Mouse (Mus musculus) hematopoietic stem cell, adult 5-6 weeks (primary cell): ENCODE measurements around the gene Aloxe3. TPM values are rescaled to one million over a fixed set of nuclear protein-coding genes. Genes with fewer than 3 reads are reported as not detected.
A peak's percentile ranks its signal among the peaks of the same experiment; 100 is the strongest.

ENCODE experiments used
- ATAC-seq, 2 experiments: fragments of 125-278 bp in 1 of 2; replicated peaks in 1 of 2; 2 replicates each; pipeline ENCODE4 v1.8.0; 2016 to 2017; ENCODE audit warnings: inconsistent platforms in 2 of 2, mild to moderate bottlenecking in 2 of 2, moderate number of reproducible peaks in 2 of 2, low read depth in 1 of 2, moderate TSS enrichment in 1 of 2; ENCODE audit not compliant: low FRiP score in 2 of 2, poor library complexity in 2 of 2, severe bottlenecking in 2 of 2, insufficient read depth in 1 of 2, low TSS enrichment in 1 of 2
- total RNA-seq: library from RNA; stranded (forward); fragments of 172-1452, 232-1000 nt; gene quantifications from 2 replicates; pipeline ENCODE4 v1.2.3, GENCODE M21; 2017

Gene Aloxe3
- total RNA-seq, 1 experiment from 2014 or later, result not detected

DNA sequence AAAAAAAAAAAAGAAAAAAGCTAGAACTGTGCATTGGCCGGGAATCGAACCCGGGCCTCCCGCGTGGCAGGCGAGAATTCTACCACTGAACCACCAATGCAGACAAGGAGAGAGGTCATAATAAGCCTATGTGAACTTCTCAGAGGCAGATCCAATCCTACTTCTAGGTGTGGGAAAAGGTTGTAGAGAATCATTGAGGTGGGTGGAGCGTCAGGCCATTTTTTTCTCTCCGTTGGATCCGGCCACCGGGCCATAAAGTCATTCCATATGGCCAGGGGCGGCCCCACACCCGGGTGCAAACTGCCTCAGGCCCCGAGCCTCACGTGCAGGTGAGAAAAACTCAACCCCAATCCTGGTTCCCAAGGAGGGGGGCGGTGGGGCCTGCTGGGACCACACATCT is 6.9 kb upstream of the Aloxe3 start:
- peak; percentile 22 to 42; a peak in 3 of 4 replicates for ATAC-seq

DNA sequence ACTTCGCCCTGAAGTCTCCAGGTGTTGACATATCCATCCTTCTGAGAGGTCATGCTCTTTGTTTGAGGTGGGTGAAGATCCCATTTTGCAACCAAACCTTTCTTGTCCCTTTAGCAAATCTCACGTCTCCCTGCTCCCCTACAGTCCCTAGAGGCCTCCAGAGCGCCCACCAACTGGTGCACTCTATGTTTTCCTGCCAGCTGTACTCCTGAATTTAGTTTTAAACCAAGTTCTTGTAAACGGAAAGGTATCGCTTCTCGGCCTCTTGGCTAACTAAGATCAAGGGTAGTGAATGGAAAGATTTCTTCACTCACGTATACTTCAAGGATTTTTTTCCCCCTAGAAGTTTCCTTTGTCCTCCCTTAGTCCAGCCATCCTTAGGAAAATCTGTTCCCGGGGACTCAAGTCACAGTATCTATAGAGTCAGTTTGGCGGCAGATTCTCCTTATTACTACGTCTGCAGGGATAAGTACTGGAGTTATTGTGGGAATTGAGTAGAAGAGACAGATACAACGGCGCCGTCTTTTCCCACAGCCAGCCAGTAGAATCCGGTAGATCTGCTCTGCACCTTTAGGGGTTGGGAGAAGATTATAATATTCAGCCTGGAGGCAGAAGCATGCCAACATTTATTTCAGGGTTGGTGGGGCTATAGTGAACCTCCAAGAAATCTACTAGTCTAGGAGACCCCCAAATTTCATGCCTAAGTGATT is 6.1 kb upstream of the Aloxe3 start:
- ATAC-seq, result no peak

DNA sequence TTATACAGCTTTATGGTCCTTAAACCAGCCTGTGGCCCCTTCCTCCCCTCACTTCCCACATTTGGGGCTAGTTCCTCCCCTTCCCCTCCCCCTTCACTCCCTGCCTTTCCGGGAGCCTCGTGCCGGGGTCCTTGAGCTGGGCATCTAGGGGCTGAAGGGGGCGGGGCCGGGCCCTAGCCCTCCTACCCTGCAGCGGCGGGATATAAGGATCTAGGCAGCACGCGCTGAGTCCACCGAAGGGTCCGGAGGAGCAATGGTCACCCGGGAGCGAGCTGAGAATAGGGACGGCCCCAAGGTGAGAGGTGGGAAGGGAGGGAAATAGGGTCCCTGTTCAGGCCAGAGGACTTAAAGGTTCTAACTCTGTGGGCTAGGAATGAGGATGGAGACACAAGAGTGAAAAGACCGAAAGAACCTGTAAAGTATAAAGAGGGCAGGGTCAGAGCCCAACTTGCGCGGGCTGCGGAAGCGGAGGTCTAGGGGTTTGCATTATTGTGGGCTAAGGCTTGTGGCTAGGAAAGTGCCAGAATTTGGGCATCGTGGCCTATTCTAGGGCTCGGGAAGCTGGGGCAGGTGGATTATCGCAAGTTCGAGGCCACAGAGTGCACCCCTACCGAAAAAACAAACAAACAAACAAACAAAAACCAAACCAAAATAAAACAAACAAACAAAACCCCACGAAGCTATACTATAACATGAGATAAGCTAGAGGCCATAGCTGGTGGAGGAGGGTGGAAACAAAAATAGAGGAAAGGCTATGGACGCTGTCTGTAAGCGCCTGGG is 5.3 kb upstream of the Aloxe3 start, which contains the start of gene Hes7:
TSS of gene Hes7 (plus strand) at position 184 of the 780 bp plus-strand sequence.
- no peak for ATAC-seq

DNA sequence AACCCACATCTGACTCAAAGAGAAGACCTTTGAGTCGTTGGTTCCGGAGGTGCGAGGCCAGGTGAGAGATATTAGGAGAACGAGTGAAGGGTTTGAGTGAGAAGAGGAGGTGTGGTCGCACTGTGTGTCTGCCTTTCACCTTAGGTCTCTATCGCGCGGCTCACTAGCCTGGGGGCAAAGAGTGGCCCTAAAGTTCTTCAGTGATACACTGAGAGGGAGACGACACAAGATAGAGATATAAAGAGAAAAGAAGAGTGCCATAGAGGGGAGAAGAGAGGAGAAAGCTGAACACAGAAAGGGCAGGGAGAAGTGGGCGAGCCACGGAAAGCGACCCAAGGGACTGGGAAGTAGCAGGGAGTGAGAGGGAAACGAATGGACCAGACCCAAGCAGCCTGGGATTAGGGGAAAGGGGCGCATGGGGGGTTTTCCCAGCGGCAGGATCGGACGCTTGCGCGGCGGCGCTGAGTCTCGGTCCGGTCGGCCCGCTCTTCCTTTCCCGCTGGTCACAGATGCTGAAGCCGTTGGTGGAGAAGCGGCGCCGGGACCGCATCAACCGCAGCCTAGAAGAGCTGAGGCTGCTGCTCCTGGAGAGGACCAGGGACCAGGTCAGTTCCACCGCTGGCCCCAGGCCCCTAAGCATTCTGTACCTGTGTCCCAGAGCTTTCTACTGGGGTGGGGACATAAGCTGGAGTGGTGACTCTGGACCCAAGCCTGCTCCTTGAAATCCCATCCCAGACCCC is 4.5 kb upstream of the Aloxe3 start:
- ATAC-seq, result no peak

DNA sequence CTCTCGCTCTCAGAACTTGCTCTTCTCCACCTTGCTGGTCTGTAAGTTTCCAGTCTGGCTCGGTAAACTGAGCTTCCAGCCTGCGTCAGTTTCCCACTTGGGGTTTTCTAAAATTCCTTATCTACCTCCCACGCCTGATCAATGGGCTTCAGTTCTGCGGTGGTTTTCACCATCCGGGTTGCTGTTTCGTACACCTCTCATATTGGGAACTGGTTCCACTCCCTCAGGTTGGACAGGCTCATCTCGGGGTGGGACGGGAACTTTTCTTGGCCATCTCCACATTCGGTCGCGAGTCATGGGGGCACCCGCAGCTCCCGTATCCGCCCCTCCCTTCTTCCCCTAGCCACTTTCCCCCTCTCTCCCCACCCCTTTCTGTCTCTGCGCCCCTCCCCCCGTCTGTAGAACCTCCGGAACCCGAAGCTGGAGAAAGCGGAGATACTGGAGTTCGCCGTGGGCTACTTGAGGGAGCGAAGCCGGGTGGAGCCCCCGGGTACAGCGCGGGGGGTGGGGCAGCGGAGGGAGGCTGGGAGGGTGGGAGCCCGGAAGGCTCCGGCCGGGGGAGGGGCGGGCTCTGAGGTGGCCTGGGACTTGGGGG is 3.9 kb upstream of the Aloxe3 start:
- ATAC-seq, result no peak

DNA sequence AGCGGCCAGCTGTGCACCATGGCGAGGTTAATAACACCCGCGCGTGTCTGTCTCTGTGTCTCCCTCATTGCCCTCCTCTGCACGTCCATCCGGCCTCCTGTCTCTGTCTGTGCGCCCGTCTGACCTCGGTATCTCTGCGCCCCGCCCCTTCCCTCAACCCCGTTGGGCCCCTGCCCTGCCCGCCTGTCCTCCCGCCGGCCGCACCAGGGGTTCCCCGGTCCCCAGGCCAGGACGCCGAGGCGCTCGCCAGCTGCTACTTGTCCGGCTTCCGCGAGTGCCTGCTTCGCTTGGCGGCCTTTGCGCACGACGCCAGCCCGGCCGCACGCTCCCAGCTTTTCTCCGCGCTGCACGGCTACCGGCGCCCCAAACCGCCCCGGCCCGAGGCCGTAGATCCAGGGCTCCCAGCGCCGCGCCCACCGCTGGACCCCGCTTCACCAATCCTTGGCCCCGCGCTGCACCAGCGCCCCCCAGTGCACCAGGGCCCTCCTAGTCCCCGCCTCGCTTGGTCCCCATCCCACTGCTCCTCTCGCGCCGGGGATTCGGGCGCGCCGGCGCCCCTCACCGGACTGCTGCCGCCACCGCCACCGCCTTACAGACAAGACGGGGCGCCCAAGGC is 3.3 kb upstream of the Aloxe3 start, which contains the start of gene 9130213A22Rik:
TSS of gene 9130213A22Rik (minus strand) at position 254 of the 616 bp plus-strand sequence.
- 0 out of 4 replicates have a peak, but pooled peaks of 1 of the 2 experiments have one; percentile 14 for ATAC-seq

DNA sequence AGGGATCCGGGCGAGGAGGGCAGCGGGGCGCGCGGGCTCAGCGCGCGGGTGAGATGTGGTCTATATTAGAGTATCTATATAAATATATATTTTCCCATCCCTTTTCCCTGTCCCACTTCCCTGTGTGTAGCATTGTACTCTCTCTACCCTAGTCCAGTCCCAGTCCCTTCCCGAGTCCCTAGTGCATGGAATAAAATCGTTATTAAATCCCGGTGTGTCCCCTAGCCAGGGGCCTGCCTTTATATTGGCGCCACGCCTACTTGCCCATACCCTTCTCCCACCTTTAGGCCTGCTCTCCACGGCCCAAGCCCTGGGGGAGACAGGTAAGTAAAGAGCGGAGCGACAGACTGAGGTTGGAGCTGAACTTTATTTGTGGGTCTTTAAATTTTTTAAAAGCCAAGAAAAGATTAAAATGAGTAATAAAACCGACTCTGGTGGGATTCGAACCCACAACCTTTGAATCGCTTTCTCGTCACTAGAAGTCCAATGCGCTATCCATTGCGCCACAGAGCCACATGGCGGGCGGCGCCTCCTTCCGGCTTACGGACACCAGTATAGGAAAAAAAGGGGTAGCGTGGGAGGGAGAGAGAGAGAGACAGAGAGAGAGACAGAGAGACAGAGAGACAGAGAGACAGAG is 2.5 kb upstream of the Aloxe3 start:
- no peak for ATAC-seq

DNA sequence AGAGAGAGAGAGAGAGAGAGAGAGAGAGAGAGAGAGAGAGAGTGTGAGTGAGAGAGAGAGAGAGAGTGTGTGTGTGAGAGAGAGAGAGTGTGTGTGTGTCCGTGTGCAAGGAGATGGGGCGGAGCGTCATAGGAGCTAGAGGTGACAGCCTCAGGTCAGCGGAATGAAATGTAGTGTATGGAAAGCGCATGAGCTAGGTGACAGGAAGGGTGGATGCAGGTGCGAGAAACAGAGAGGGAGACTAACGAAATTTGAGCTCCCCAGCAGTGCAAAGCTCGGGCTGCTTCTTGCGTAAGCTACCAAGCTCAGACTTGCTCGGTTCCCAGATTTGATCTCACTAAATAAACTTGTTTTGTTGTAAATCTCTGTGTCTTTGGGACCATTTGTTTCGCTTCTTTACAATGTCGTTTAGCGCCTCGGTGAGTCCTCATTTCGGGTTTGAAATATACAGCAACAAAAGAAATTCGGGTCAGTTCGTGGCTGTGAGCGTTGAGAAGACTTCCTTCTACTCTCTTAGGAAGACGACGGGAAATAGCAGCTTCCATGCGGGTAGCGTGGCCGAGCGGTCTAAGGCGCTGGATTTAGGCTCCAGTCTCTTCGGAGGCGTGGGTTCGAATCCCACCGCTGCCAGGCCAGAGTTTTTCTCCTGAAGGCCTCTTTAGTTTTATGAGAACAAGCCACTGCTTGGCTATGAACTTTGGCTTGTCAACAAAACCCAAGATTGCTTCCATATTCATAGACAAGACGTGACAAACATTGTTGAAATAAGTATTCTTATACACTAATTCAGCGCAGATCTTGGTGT is 1.8 kb upstream of the Aloxe3 start:
- ATAC-seq, result peak; percentile 19 to 23; a peak in 3 of 4 replicates

DNA sequence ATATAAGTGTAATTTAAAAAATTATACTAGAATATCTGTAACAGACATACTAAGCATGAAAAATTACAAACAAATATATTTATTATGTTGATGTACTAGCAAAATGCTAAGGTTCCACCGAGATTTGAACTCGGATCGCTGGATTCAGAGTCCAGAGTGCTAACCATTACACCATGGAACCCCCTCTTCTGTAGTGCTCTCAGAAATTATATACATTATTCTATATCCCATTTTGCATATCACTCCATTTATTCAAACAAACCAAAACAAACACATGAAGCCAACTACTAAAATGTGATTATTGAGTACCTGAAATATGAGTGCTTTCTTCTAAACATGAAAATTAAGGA is 1.2 kb upstream of the Aloxe3 start:
- peak in 1 of 2 experiments; percentile 10; a peak in 1 of 4 replicates for ATAC-seq

DNA sequence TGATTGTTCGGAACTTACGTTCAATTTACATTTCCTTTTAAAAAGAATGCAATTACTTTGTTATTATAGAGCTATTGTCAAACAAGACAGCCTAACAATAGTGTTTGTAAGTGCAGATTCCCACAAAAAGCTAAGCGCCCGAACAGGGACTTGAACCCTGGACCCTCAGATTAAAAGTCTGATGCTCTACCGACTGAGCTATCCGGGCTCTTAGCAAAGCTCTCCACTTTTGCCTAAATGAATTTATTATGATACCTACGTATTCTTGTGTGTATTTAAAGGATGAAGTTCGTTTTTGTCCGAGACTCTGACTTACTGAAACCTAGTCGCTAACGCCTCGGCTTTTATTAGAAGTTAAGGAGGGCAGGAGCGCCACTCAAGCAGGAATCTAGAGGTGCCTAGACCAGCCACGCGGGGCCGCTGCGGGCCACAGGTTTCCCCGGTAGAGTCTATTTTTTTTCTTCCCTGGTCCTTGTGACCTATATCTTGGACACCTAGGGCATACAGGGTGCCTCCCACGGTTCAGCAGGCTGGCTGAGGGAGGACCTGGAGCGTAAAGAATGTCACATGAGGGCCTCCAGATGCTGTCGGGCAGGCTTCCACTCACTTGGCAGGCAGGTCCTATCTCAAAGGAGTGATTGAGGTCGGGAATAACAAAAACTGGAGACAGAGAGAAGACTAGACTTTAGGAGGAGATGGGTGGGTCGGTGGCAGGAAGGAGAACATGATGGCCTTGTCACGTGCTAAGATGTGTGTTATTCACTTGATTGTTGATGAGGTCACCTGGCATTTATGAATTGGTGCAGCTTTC is 450 bp upstream of the Aloxe3 start:
- ATAC-seq, result peak; percentile 40 to 62

DNA sequence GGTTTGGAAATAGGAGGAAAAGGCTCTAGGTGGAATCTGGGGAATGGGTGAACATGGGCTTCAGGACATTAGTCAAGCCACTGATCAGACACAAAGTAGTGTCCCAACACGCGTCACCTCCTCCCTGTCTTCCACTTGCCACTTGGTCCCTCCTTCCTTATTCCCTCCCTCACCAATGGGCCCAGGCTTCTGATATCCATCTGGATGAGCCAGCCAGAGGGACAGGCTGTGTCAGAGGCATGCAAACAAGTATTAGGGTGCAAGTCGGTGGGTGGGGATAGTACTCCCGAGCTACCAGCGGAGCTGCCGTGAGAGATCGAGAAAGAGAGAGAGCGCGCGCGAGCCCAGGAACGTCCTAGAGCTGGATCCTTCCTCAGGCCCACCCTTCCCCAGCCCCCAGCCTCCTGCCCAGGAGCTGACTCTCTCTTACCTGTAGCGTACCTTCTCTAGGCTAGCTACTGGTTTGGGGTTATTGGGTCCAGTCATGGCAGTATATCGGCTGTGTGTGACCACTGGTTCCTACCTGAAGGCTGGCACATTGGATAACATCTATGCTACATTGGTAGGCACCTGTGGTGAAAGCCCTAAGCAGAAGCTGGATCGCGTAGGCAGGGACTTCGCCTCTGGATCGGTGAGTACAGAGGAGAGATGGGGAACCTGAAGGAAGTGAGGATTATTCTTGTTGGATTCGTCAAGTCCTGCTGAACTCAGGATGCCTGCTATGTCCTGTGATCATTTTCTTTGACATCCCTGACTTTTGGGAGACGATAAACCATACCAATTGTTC is 416 bp downstream of the Aloxe3 start:
- no peak for ATAC-seq

DNA sequence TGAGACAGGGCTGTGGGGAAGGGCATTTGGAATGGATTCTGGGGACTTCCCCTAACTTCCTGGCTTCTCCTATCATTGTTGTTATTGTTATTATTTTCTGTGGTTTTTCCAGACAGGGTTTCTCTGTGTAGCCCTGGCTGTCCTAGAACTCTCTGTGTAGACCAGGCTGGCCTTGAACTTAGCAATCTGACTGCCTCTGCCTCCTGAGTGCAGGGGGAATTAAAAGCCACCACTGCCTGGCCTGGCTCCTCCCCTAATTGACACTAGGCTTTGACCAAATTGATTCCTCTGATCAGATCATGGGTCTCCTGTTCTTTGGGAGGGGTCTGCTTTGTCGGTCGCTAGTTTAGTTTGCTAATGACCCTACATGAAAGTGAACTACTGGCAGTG is 1.0 kb downstream of the Aloxe3 start:
- no peak for ATAC-seq

DNA sequence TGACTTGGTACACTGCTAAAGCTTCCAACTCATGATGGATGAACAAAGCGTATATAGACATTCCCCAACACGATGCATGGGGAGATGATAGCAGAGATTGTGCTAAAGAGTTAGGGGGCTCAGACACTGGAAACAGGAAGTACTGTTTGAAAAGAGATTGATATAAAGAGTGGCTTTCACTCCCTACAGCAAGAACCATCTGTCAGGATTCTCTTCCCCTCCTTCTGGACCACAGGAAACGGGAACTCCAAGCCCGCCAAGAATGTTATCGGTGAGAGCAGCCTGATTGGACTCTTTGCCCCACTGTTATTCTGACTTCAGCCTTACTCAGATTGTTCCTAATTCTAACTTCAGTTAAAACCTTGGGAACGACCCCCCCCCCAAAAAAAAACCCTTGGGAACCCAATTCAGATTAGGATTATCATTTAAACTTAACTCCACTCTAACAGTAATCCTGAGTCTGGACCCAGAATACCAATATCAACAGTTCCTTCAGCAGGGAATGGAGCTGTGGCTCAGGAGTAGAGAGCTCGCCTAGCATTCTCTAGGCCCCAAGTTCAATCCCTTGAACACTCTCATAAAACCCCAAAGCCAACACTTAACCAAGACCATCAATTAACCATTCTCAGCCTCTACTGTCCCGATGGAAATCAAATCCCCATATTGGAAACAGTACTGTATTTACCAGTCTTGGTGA is 2.9 kb downstream of the Aloxe3 start:
- no peak for ATAC-seq

DNA sequence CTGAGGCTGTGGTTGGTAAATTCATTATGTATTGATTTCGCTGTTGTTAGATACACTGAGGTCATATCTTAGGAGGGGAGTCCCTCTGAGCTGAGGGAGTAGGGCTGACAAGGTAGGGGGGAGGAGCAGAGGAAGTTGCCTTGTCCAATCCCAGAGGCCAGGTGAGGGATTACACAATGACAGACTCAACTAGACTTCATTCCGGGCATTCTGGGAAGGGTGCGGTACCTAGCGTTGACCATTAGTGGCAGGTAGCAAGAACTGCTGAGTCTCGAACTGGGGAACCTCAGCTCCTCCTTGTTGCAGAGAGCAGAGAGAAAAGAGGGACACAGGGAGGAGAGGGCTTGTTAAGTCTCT is 7.8 kb downstream of the Aloxe3 start:
- ATAC-seq, result no peak
